Mouse (Mus musculus) ovary, postnatal 36 days (tissue): ENCODE data around the gene Dph1.
A peak's percentile ranks its signal among the peaks of the same experiment; 100 is the strongest.

Source experiments
- DNase-seq: peaks from one replicate; pipeline ENCODE4 v3.0.0; 2022; ENCODE audit warnings: low spot score, mixed read lengths

Gene Dph1

DNA sequence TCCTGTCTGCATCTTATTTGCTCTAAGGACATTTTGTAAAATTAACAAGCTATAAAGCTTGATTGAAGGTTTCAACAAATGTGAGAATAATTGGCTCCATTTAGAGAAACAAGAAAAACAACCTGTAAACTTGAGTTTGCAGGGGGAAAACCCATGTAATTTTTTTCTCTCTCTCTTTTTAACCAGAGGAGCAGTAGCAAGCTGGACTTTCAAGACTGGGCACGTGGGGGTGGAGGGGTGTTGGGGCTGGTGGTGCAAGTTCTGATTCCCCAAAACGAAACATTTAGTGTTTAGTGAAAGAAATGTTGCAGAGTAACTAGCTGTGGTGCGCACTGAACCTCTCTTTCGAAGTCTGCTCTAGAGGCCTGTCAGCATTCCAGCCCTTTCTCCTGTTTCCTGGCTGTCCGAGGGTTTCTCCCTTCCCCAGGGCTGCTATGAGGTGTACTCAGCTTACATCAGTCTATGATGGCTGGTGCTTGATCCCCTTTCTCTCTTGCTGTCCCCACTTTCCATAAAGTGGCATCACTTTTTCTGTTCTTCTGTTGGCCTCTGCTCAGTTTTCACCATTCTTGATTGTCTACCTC lies 56.5 kb downstream of the Dph1 start:
- no peak for DNase-seq

DNA sequence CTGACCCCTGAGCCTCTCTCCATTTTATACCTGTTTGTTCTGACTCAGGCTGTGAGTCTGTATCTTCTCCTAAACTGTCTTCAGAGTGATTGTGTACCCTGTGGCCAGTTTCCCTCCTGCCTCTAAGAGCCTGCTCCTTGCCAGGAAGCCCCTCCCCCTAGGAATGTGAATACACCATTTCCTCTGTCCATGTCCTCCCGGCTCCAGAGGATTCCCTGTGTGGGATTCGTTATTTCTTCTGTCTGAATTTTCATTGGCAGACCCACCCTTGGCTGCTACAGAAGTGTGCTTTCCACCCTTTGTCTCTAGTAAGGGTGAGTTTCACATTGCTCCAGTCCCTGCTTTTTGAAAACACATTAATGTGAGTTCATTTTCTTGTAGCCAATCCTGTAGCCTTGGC lies 57.1 kb downstream of the Dph1 start:
- no peak for DNase-seq

- no peak for DNase-seq
Measured at GRCm38 (mm10) chr11:75133391-75133790, 57.6 kb downstream of the Dph1 start.

DNA sequence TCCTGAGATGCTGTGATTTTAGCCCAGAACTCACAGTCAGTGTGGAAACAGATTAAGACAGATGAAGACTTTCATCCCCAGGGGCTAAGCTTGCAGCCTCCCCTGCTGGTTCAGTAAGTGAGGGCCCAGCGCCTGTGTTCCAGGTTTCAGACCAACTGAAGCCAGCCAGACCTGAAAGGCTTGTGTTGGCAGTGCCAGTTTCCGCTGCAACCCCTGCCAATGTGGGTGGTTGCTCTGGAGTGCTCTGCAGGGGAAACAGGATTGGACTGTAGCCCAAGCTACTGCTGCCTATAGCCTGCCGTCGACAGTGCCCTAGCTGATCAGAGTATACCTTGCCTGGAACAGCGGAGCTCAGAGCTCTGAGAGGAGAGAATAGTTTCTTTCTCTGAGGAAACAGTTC lies 58.8 kb downstream of the Dph1 start:
- peak; percentile 38 for DNase-seq

GRCm38 (mm10) chr11:75131300-75131699 lies 59.7 kb downstream of the Dph1 start:
- no peak for DNase-seq

- no peak for DNase-seq
Measured at GRCm38 (mm10) chr11:75129481-75129880, 61.6 kb downstream of the Dph1 start.
